Mouse (Mus musculus) macrophage (primary cell): ENCODE measurements around the gene Mblac2. TPM values are rescaled to one million over a fixed set of nuclear protein-coding genes. Genes with fewer than 3 reads are reported as not detected.
A peak's percentile ranks its signal among the peaks of the same experiment; 100 is the strongest.

ENCODE experiments used
- H3K27ac ChIP-seq: fragments of 350-480 bp; formaldehyde crosslinking; 2 replicates; pipeline ENCODE4 v1.9.0; 2021
- H3K36me3 ChIP-seq: fragments of 350-480 bp; formaldehyde crosslinking; 2 replicates; pipeline ENCODE4 v1.9.0; 2021; ENCODE audit errors: inconsistent target
- H3K4me3 ChIP-seq: fragments of 350-480 bp; formaldehyde crosslinking; 2 replicates; pipeline ENCODE4 v1.9.0; 2021; ENCODE audit errors: inconsistent target
- H3K79me2 ChIP-seq: fragments of 350-480 bp; formaldehyde crosslinking; 2 replicates; pipeline ENCODE4 v1.9.0; 2021; ENCODE audit errors: inconsistent target
- WGBS: methylation state at CpG from one replicate; pipeline ENCODE4 v1.1.7; 2026; ENCODE audit warnings: inconsistent platforms; ENCODE audit not compliant: missing documents; 5-methylcytosine and 5-hydroxymethylcytosine counted together
- polyA plus RNA-seq: library from polyadenylated mRNA; stranded (reverse); fragments of 250-400 nt; gene quantifications from 3 replicates; pipeline ENCODE4 v1.2.4, GENCODE M21; 2018; ENCODE audit warnings: inconsistent platforms

Gene Mblac2
- polyA plus RNA-seq, 1 experiment from 2014 or later, result 8.1 TPM

DNA sequence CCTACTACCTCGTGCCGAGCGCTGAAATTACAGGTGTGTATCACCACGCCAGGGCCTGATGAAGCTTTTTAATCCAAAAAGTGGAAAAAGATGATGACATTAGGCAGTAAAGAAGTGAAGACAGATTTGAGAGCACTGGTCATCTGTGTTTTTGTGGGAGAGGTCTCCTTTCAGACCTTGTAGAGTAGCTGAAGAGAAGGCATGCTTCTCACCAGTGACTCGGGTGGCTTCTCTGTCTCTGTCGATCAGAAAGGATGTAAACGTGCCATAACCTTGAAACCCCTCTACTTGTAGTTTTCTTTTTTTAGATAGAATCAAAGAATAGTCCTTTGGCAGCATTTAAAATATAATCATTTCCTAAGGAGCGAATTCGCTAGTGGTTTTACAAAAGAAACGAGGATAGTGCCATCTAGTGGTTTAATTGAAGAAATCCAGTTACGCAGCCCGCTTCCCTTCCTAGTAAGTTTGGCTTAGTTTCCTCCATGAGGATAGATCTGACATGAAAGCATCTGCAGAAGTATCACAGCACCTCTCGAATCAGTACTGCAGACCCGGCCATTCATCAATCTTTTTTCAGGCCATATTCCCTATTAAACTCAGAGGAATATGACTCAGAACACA, 50.5 kb downstream of the Mblac2 start:
- Histone ChIP-seq H3K36me3 (no peaks in the 10 kb centered on the region), H3K4me3 (no peak overlapping the region), H3K27ac (no peak overlapping the region), H3K79me2 (no peaks in the 10 kb centered on the region)
- WGBS, result 35% methylated on average over 14 of the region's 14 CpGs

DNA sequence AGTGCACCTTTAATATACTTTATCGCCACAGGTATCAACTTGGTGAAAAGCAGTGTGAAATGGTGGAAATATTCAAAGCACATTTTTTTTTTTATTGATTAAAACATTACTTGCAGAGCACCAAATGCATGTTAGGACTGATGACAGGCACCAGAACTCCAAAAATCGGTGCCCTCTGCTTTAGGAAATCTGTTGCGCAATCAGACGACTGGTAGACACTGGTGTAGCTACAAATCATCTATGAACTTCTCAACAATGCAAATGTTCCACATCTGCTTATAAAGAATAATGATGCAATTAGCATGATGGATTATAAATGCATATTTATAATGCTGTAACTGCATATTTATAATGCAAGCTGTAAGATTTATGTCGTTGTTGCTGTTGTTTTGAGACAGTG, 53.0 kb downstream of the Mblac2 start:
- H3K27ac ChIP-seq, result no peak overlapping the region
- no peaks in the 10 kb centered on the region for H3K36me3 ChIP-seq
- H3K79me2 ChIP-seq, result no peaks in the 10 kb centered on the region
- 61% methylated on average over 5 of the region's 5 CpGs for WGBS
- no peak overlapping the region for H3K4me3 ChIP-seq

DNA sequence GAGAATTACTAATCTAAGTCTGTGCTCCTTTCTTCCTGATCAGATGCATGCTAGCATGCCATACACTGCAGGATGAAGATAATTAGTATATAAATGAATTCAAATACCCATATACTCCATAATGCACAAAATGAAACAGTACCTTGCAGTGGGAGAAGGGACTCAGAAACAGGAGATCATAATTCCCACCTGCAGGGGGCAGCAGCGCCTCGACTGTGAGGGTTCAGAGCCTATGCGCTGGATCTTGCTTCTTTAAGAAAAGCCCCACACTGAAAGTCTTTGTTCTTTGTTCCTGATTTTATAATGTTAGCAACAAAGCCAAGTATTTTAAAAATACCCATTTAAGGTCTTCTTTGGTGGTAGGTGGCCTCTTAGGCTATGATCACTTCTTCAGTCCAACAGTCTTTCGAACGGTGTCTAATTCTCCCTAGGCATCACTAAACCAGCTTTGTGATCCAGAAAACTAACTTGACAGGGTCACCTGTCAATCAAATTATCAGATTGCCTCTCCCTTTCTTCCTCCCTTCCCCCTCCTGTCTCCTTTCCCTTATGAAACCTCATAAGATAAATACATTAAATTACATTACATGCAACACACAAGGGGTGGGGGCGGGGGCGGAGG, 56.0 kb downstream of the Mblac2 start:
- no peak overlapping the region for H3K27ac ChIP-seq
- H3K4me3 ChIP-seq, result no peak overlapping the region
- no peaks in the 10 kb centered on the region for H3K79me2 ChIP-seq
- H3K36me3 ChIP-seq, result no peaks in the 10 kb centered on the region
- WGBS, result 88% methylated on average over 7 of the region's 7 CpGs

DNA sequence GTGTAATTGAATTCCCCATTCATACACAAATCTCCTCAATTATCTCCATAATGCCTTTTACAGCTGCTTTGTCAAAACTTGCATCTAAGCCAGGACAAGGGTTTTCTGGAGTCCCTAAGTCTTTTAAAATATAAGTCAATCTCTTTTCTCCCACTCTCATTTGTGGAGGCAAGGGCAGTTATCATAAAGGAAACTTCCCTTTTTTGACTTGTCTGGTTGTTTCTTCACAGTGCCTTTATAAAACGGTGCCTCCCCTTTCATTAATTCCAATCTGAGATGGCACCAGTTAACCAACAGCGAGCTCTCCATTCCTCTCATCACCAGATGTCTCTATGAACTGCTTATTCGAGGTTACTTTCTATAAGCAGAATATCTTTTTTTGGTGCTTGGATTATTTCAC, 65.1 kb downstream of the Mblac2 start:
- Histone ChIP-seq H3K79me2 (no peaks in the 10 kb centered on the region), H3K27ac (no peak overlapping the region), H3K36me3 (no peaks in the 10 kb centered on the region), H3K4me3 (no peak overlapping the region)
- WGBS, result 57% methylated on average over 3 of the region's 3 CpGs

DNA sequence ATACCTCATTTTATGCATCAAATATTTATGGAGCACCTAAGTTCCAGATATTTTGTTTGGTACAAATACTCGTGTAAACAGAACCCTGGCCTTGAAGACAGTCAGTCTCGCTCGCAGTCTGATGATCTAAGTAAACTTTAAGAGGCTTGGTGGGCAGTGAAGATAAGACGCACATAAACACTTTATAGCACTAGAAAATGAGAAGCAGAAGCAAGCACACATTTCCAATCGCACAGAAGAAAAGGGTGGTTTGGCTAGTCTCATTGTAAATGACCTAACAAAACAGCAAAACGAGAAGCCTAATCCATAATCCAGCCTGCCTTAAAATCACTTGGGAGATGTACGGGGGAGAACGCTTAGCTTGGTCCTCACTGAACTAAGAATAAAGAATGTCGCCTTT, 71.3 kb downstream of the Mblac2 start:
- peak overlapping the region; percentile 53; the same call in 1 of the 2 replicates for H3K27ac ChIP-seq
- WGBS, result 37% methylated on average over 9 of the region's 9 CpGs
- H3K4me3 ChIP-seq, result peak overlapping the region; percentile 38
- peaks cover 19% of the 10 kb centered on the region for H3K79me2 ChIP-seq
- peaks cover 4% of the 10 kb centered on the region; the same call in 1 of the 2 replicates for H3K36me3 ChIP-seq

DNA sequence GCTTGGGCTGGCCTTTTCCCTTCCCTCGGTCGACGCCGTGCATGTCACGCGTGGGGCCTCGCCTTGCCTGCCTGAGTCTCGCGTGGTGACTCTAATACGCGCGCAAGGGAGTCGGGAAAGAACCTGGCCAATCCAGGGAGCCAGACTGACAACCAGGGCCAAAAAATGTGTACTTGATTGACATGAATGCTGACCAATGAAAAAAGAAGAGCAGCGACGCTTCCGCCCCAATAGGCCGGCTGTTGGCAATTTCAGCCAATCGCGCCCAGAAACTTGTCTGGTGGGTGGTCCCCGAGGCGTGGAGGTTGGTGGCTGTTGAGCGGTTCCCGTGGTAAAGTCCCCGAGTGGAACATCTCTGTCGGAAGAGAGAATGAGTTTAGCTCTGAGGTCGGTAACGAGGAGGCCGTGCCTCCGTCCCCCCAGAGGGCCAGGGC, 71.8 kb downstream of the Mblac2 start, which contains the start of gene Cetn3:
Cetn3 (plus strand) TSS at position 107 of the 434 bp plus-strand sequence.
- 1% methylated on average over 29 of the region's 29 CpGs for WGBS
- Histone ChIP-seq H3K27ac (peak within 1 kb of the TSS; percentile 53), H3K4me3 (peak within 1 kb of the TSS; percentile 38), H3K36me3 (peaks cover 8% of the 10 kb centered on the region; the same call in 1 of the 2 replicates), H3K79me2 (peaks cover 19% of the 10 kb centered on the region)

DNA sequence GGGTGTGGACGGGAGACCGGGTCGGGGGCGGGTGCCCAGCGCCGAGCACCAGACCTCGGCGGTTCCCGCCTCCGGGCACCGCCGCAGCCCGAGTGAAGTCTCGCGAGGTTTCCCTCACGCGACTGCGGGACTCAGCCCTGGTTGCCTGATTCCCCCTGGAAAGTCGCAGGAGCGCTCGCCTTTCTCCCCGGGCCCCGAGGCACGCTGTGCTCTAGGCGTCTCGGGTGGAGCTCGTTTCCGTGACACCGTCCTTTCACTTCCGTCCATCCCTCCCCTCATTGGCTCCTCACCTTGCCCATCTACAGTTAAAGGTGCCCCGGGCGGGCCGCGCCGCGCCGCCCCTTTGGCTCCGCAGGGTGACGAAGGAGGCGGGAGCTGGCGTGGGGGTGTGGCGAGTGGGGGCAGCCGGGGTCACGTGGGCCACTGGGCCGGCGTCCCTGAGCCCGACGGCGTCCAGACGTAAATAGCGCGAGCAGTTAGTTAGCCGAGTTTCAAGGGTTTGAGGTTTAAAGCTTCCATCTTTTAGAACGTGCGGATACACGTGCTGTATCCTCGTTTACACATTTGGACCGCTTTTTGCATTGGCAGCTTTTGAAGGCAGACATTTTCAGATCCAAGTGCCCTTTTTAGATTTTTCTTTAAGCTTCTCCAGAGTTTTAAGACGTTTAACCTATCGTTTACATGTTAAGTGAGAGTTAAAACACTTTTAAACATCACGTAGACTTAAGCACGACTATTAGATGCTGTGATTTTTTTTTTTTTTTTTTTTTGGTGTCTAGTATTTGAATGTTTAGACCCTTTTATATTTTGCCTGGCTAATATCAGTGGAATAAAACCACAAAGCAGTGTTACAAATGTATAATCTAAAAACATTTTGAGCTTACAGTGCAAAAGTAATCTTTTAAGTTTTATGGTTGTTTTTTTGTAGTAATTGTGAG, 72.5 kb downstream of the Mblac2 start:
- H3K36me3 ChIP-seq, result peaks cover 8% of the 10 kb centered on the region; the same call in 1 of the 2 replicates
- H3K4me3 ChIP-seq, result peak overlapping the region; percentile 38
- WGBS, result under 1% methylated on average over 61 of the region's 62 CpGs
- peaks cover 19% of the 10 kb centered on the region for H3K79me2 ChIP-seq
- peak overlapping the region; percentile 53 for H3K27ac ChIP-seq

DNA sequence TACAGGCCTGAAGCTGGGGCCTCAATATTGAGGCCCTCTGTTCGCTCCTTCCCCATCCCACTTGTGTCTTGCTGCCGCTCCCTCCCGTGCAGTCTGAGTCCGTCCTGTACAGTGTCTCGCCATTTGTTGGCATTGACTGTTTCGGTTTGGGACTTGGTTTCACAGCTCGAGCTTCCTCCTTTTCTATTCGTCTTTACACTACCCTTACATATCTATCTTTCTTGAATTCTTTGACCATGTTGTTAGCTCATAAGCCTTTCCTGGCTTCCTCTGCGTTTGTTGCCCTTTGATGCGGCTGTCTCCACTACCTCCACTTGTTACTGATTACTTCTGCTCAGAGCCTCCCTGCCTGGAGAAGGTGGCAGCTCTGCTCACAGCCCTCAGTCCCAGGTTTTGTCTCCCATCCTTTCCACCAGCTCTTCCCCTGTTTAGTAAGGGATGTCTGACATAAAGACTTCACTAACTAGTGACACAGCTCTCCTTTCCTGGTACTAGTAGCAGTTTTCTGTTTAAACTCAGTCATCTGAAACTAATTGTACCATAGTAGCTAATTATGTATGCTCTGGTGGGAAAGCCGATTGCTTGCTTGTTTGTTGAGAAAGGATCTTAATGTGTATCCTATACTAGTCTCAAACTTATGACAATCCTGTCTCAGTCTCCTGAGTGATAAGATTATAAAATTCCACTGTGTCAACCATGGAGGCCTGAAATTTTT, 74.8 kb downstream of the Mblac2 start:
- WGBS, result 85% methylated on average over 11 of the region's 11 CpGs
- no peak overlapping the region for H3K4me3 ChIP-seq
- peaks cover 15% of the 10 kb centered on the region; the same call in 1 of the 2 replicates for H3K36me3 ChIP-seq

DNA sequence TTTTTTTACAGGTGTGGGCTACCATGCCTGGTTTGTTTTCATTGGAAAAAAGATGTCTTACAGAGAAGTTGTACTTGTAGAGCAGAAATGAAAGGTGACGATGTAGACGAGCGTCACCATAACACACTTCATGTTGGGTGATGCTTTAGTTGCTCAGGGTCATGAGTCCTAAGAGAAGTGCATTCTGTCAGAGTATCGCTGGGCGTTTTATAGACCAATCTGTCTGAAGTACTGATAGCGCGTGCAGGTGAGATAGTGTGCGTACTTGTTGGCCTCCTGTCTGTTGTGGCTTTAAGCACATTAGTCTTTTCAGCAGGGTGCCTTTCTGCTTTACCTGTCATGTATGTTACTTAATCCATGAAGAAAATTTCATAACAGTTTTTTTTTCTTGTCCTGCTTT, 79.0 kb downstream of the Mblac2 start:
- 98% methylated on average over 8 of the region's 8 CpGs for WGBS
- Histone ChIP-seq H3K4me3 (no peak overlapping the region), H3K27ac (no peak overlapping the region), H3K79me2 (peaks cover 9% of the 10 kb centered on the region), H3K36me3 (peaks cover 19% of the 10 kb centered on the region; the same call in 1 of the 2 replicates)

More for the DNA sequence above, 74.8 kb downstream of the Mblac2 start:
- H3K79me2 ChIP-seq, result peaks cover 19% of the 10 kb centered on the region
- H3K27ac ChIP-seq, result no peak overlapping the region

DNA sequence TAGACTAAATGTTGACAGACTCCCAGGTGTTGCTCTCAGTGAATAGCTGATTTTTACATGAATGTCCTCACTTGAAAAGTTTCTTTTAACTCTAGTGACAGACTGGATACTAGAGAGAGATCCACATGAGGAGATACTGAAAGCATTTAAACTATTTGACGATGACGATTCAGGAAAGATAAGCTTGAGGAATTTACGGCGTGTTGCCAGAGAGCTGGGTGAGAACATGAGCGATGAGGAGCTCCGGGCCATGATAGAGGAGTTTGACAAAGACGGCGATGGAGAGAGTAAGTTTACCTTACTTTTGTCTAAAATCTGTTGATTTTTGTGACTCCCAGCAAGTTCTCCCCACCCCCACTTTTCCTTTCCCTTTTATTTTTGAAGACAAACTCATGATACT, 80.7 kb downstream of the Mblac2 start:
- no peak overlapping the region for H3K4me3 ChIP-seq
- H3K27ac ChIP-seq, result no peak overlapping the region
- 95% methylated on average over 8 of the region's 8 CpGs for WGBS
- no peaks in the 10 kb centered on the region; the same call in 1 of the 2 replicates for H3K79me2 ChIP-seq
- peaks cover 19% of the 10 kb centered on the region for H3K36me3 ChIP-seq

DNA sequence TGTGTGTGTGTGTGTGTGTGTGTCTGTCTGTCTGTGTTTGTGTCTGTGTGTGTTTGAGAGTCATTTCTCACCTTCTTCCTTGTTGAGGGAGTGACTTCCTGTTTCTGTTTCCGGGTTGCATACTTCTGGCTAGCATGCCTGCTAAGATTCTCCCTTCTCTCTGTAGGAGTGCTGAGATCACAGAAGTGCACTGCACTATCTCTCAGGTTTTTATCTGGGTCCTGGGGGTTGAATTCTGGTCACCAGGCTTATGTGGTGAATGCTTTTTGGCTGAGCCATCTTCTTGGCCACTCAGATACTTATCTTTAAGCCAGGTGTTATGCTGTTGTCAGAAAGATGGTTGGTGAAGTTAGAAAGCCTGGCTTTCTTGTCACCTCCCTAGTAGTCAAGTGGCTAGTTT, 82.7 kb downstream of the Mblac2 start:
- no peak overlapping the region for H3K4me3 ChIP-seq
- H3K36me3 ChIP-seq, result peaks cover 11% of the 10 kb centered on the region
- no peaks in the 10 kb centered on the region; the same call in 1 of the 2 replicates for H3K79me2 ChIP-seq
- 0% methylated on average over 1 of the region's 1 CpGs for WGBS
- no peak overlapping the region for H3K27ac ChIP-seq

DNA sequence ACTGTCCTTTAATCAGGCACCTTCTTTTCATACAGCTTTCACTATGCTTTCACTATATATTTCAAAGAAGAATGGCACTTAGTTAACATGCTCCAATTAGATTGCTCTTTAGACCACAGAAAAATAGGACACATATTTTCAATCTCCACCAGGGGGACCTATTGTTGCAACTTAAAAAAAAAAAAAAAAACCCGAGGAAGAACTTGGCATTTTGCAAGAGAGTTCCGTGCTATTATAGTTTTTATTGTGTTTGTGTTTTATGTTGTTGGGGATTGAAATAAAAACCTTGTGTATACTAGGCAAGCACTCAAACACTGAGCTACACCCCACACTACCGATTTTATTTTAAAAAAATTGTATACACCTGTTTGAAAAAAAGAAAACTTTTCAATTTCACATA, 90.0 kb downstream of the Mblac2 start:
- Histone ChIP-seq H3K4me3 (no peak overlapping the region), H3K27ac (no peak overlapping the region), H3K79me2 (no peaks in the 10 kb centered on the region), H3K36me3 (no peaks in the 10 kb centered on the region; the same call in 1 of the 2 replicates)
- whole genome bisulfite sequencing, result 0% methylated on average over 2 of the region's 3 CpGs
